In the genomic region with DNA sequence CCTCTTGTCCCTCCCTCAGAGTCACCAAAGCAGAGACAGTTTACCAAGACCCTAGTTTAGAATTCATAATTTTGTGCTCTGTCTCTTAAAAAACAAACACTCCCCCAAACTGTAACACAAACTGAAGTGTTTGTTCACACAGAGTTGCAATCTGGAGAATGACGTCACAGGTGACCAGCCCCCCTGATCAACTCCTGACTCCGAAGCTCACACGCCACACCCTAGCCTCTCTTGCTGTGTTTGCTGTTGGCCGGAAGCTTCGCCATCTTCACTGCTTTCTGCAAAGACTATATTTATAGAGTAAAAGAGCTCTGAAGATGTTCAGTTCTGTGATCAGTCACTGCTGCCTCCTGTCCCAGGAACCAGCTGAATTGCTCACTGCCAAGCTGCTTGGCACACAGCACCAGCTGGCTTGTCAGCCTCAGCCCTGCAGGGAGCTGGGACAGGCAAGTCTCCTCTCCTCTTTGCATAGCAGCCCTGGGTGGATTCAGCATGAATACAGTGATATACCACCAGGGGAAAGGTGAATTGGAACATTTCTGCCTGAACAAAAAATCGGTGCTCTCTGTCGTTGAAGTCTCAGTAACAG, we compare ENCODE assay signal across 9 mouse cellular contexts. TPM values are rescaled to one million over a fixed set of nuclear protein-coding genes. Genes with fewer than 3 reads are reported as not detected.
DNase-seq lines count a peak whose midpoint lies in the region; ATAC-seq lines count a peak whose summit lies in the region.
"Had no signal": no experiment of that assay in that cellular context is flagged by ENCODE, and none has a peak within 500 bp of the region (broad histone marks: within the 10 kb centered on the region; RNA-seq: fewer than 3 reads in every experiment).

No protein-coding gene starts in this region.

- DNase-seq in kidney, adult 9 months, result peak; percentile 44
- DNase-seq in kidney, postnatal 4 days, result no peak
- peak; percentile 87 to 93 for DNase-seq in cerebellum, postnatal 10 days
- peak; percentile 56 to 58 for DNase-seq in layer of hippocampus, postnatal 25 days (ENCODE audit: extremely low spot score in 1 of 2, low spot score in 1 of 2)
- peak; percentile 61 to 69 for DNase-seq in right cerebral cortex, adult 2 months (ENCODE audit: low spot score in 2 of 2)
- no peak for DNase-seq in spleen, postnatal 4 days (ENCODE audit: low spot score in 2 of 2)
- DNase-seq in urinary bladder, postnatal 14 days (ENCODE audit: low spot score), result no peak

- no peak for ATAC-seq in activated CD4-positive, CD25-positive, alpha-beta regulatory T cell, adult 4 months

RNA-seq across cellular contexts. Expression of a gene that starts 57.3 kb away (rescaled TPM):
- 100 to 1,000 TPM; 160 to 197 TPM for total RNA-seq in layer of hippocampus, postnatal 25 days (2021)
- 1 to 10 TPM; 1.0 to 1.8 TPM for polyA plus RNA-seq in activated CD4-positive, CD25-positive, alpha-beta regulatory T cell, adult 4 months (2017; shearing (Covaris generic))
- polyA plus RNA-seq: G1E had no signal

Comparison
In these comparisons a context has a peak if more than half of its experiments do, and no peak if none do; other contexts are left out.
1. DNase-seq: peak in kidney, adult 9 months (single experiment), cerebellum, postnatal 10 days (2 of 2), layer of hippocampus, postnatal 25 days (2 of 2) and right cerebral cortex, adult 2 months (2 of 2); none in kidney, postnatal 4 days (0 of 2), spleen, postnatal 4 days (0 of 2) and urinary bladder, postnatal 14 days (single experiment).